Mouse (Mus musculus): ENCODE results near the gene Ist1. TPM values are rescaled to one million over a fixed set of nuclear protein-coding genes. Genes with fewer than 3 reads are reported as not detected.

Ist1 gene
- 177 and 190 TPM in 2 replicates for polyA plus RNA-seq (2015; fragmentation: Nextera tagmentation; extraction: Ambion mirVana)

DNA sequence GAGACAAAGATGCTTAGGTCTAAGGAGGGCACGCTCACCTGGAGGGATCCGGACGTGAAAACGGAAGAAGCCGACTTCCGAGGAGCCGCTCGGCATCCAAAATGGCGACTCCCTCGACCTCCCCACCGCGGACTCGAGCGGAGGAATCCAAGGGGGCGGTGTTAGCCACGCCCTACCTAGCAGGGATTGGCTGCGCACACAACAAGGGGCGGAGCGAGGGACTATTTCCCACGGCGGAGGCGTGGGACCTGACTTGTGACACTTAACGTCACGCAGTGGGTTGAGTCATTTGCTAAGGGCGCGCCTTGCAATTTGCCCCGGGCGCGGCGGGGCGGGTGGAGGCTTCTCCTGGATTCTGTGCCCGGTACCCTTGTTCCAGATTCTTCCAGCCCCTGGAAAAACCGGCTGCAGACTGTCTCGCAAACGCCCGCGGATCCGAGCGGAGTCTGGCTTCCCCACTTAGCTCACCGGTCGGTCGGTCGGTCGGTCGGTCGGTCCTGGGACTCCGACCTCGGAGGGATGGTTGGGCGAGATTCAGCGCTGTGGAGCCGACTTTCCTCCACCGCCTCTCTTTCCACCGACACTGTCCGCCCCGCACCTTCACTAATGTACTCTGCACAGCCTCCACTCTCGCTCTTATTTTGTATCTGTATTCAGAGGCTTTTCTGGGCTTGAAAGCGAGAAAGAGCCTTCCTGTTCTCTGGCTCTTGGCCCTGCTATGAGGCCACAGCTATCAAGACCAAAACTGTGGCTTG, at the start of gene Ist1:
TSS of gene Ist1 (minus strand) at position 115 of the 755 bp plus-strand sequence.
- ATAC-seq (ENCODE audit: low read depth), result peak; percentile 98
- Histone ChIP-seq H3K27me3 (no peaks in the 10 kb centered on the region), H3K36me3 (no peaks in the 10 kb centered on the region), H3K4me1 (replicated peaks) (peaks cover 30% of the 10 kb centered on the region), H3K4me2 (peak within 1 kb of the TSS; percentile 83), H3K27ac (replicated peaks) (peak within 1 kb of the TSS; percentile 87), H3K9ac (peak within 1 kb of the TSS; percentile 99), H3K4me3 (peak within 1 kb of the TSS; percentile 82), H3K9me3 (no peaks in the 10 kb centered on the region)
- WGBS, result under 1% methylated on average over 57 of the region's 57 CpGs

- Histone ChIP-seq H3K4me2 (peak overlapping the region; percentile 86), H3K9ac (peak overlapping the region; percentile 98), H3K9me3 (no peaks in the 10 kb centered on the region), H3K36me3 (peaks cover 19% of the 10 kb centered on the region), H3K4me1 (replicated peaks) (peaks cover 20% of the 10 kb centered on the region), H3K4me3 (peak overlapping the region; percentile 99), H3K27me3 (no peaks in the 10 kb centered on the region), H3K27ac (replicated peaks) (peak overlapping the region; percentile 38; the same call in 1 of the 2 replicates)
- no peak for ATAC-seq (ENCODE audit: low read depth)
- WGBS, result 79% methylated on average over 1 of the region's 1 CpGs
These were observed 45.0 kb upstream of the Ist1 start for GRCm38 (mm10) chr8:109738049-109738380.

GRCm38 (mm10) chr8:109737237-109738048, 44.4 kb upstream of the Ist1 start, which contains the start of gene Atxn1l:
TSS of gene Atxn1l (minus strand) at chr8:109737739.
- WGBS, result under 1% methylated on average over 47 of the region's 59 CpGs
- H3K9ac ChIP-seq, result peak within 1 kb of the TSS; percentile 98

GRCm38 (mm10) chr8:109736819-109737218, 43.8 kb upstream of the Ist1 start:
- Histone ChIP-seq H3K27me3 (no peaks in the 10 kb centered on the region), H3K9me3 (no peaks in the 10 kb centered on the region), H3K4me3 (peak overlapping the region; percentile 99), H3K4me2 (peak overlapping the region; percentile 86), H3K36me3 (peaks cover 31% of the 10 kb centered on the region), H3K4me1 (replicated peaks) (peaks cover 20% of the 10 kb centered on the region), H3K27ac (replicated peaks) (0 out of 2 replicates have a peak overlapping the region, but pooled peaks have one; percentile 14), H3K9ac (peak overlapping the region; percentile 98)
- WGBS, result 12% methylated on average over 8 of the region's 8 CpGs
- ATAC-seq (ENCODE audit: low read depth), result peak; percentile 52; the same call in 1 of the 2 replicates

More at GRCm38 (mm10) chr8:109737237-109738048, 44.4 kb upstream of the Ist1 start, which contains the start of gene Atxn1l:
- H3K9me3 ChIP-seq, result no peaks in the 10 kb centered on the region
- H3K27me3 ChIP-seq, result no peaks in the 10 kb centered on the region
- peaks cover 20% of the 10 kb centered on the region for H3K4me1 ChIP-seq (replicated peaks)
- H3K4me2 ChIP-seq, result peak within 1 kb of the TSS; percentile 86
- peak within 1 kb of the TSS; percentile 38; the same call in 1 of the 2 replicates for H3K27ac ChIP-seq (replicated peaks)
- peak within 1 kb of the TSS; percentile 99 for H3K4me3 ChIP-seq
- peaks cover 25% of the 10 kb centered on the region for H3K36me3 ChIP-seq
- ATAC-seq (ENCODE audit: low read depth), result peak; percentile 91

- Histone ChIP-seq H3K4me1 (replicated peaks) (peaks cover 20% of the 10 kb centered on the region), H3K4me2 (no peak overlapping the region), H3K9ac (no peak overlapping the region), H3K27me3 (no peaks in the 10 kb centered on the region), H3K4me3 (no peak overlapping the region), H3K9me3 (no peaks in the 10 kb centered on the region), H3K36me3 (peaks cover 58% of the 10 kb centered on the region), H3K27ac (replicated peaks) (no peak overlapping the region)
- WGBS, result 82% methylated on average over 3 of the region's 3 CpGs
- no peak for ATAC-seq (ENCODE audit: low read depth)
These were observed 41.0 kb upstream of the Ist1 start for GRCm38 (mm10) chr8:109734018-109734417.

- Histone ChIP-seq H3K9ac (no peak overlapping the region), H3K9me3 (no peaks in the 10 kb centered on the region), H3K4me2 (no peak overlapping the region), H3K36me3 (peaks cover 85% of the 10 kb centered on the region), H3K4me3 (no peak overlapping the region), H3K4me1 (replicated peaks) (peaks cover 9% of the 10 kb centered on the region), H3K27me3 (no peaks in the 10 kb centered on the region), H3K27ac (replicated peaks) (no peak overlapping the region)
- WGBS, result 65% methylated on average over 3 of the region's 3 CpGs
- no peak for ATAC-seq (ENCODE audit: low read depth)
These were observed 38.0 kb upstream of the Ist1 start for GRCm38 (mm10) chr8:109731012-109731411.

DNA sequence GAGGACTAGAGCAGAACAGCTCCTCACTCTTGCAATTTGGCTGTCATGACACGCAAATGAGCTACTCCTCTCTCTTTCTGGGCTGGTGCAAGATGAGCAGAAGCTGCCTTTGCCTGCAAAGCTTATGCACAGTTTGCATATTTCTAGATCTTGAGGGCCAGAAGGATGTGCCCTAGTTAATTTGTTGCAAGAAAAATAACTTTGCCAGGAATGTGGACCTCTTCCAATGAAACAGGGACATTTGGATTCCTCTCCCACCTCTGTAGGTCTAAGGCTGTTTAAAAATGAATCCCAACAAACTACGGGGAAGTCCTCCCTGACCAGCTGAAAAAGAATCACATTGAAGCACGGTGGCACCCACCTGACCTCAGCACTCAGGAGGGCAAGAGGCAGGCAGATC, 32.0 kb upstream of the Ist1 start:
- Histone ChIP-seq H3K27me3 (no peaks in the 10 kb centered on the region), H3K4me1 (replicated peaks) (no peaks in the 10 kb centered on the region), H3K4me3 (no peak overlapping the region), H3K4me2 (no peak overlapping the region), H3K9me3 (no peaks in the 10 kb centered on the region), H3K27ac (replicated peaks) (no peak overlapping the region), H3K36me3 (peaks cover 95% of the 10 kb centered on the region), H3K9ac (no peak overlapping the region)
- no peak for ATAC-seq (ENCODE audit: low read depth)
- WGBS, result 90% methylated on average over 3 of the region's 3 CpGs

- WGBS, result 98% methylated on average over 5 of the region's 5 CpGs
- H3K9me3 ChIP-seq, result no peaks in the 10 kb centered on the region
- H3K4me1 ChIP-seq (replicated peaks), result no peaks in the 10 kb centered on the region; the same call in 1 of the 2 replicates
- ATAC-seq (ENCODE audit: low read depth), result no peak
- H3K27ac ChIP-seq (replicated peaks), result no peak overlapping the region
- H3K4me2 ChIP-seq, result no peak overlapping the region
- no peak overlapping the region for H3K9ac ChIP-seq
- H3K27me3 ChIP-seq, result no peaks in the 10 kb centered on the region
- H3K4me3 ChIP-seq, result no peak overlapping the region
- peaks cover 96% of the 10 kb centered on the region for H3K36me3 ChIP-seq
These were observed 21.9 kb upstream of the Ist1 start for GRCm38 (mm10) chr8:109714961-109715360.

DNA sequence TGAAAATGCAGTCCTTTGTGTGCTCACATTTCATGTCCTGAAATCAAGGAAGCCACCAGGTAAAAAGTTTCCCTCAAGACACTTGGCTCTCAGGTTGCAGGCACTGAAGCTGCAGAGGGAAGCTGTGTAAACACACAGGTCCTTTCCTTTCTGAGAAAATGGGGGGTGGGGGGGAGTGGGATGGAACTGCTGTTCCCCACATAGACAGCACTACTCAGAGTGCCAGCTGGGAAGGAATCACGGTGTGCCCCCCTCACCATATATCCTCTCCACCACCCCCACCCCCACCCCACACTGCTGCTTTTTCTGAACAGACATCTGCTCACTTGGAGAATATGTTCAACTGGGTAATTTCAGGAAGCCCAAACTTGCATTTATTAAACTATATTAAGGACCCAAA, 19.5 kb upstream of the Ist1 start:
- WGBS, result 91% methylated on average over 1 of the region's 1 CpGs

GRCm38 (mm10) chr8:109707921-109708320, 14.9 kb upstream of the Ist1 start:
- no peak for ATAC-seq (ENCODE audit: low read depth)
- peaks cover 36% of the 10 kb centered on the region for H3K4me1 ChIP-seq (replicated peaks)
- WGBS, result 95% methylated on average over 4 of the region's 4 CpGs
- peaks cover 10% of the 10 kb centered on the region for H3K27me3 ChIP-seq
- peak overlapping the region; percentile 91 for H3K4me2 ChIP-seq
- no peak overlapping the region for H3K4me3 ChIP-seq
- peak overlapping the region; percentile 32 for H3K9ac ChIP-seq
- no peaks in the 10 kb centered on the region for H3K9me3 ChIP-seq
- peaks cover 49% of the 10 kb centered on the region for H3K36me3 ChIP-seq
- H3K27ac ChIP-seq (replicated peaks), result no peak overlapping the region

More for the DNA sequence above, 19.5 kb upstream of the Ist1 start:
- Histone ChIP-seq H3K27me3 (no peaks in the 10 kb centered on the region), H3K4me2 (no peak overlapping the region), H3K9ac (no peak overlapping the region), H3K4me1 (replicated peaks) (peaks cover 15% of the 10 kb centered on the region), H3K9me3 (no peaks in the 10 kb centered on the region), H3K4me3 (no peak overlapping the region), H3K27ac (replicated peaks) (no peak overlapping the region), H3K36me3 (peaks cover 91% of the 10 kb centered on the region)
- no peak for ATAC-seq (ENCODE audit: low read depth)

DNA sequence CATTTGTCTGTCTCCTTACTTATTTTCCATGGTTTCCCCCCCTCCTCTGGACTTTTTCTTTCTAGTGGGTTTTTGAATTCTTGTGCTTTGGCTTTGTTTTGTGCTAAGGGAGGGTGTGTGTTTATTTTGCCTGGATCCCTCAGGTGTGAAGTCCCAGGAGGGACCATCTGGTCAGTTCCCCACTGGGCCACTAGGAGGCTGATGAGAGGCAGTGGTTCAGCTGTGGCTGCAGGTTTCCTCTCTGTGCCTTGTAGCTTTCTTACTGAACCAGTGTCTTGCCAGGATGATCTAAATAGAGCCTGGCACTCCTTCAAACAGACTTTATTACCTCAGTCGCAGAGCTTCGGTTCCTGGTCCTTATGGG, 13.8 kb upstream of the Ist1 start:
- 13% methylated on average over 2 of the region's 2 CpGs for WGBS
- Histone ChIP-seq H3K4me2 (peak overlapping the region; percentile 91), H3K4me1 (replicated peaks) (peaks cover 36% of the 10 kb centered on the region), H3K36me3 (peaks cover 38% of the 10 kb centered on the region), H3K9me3 (no peaks in the 10 kb centered on the region), H3K27me3 (peaks cover 15% of the 10 kb centered on the region), H3K9ac (peak overlapping the region; percentile 100), H3K4me3 (peak overlapping the region; percentile 95), H3K27ac (replicated peaks) (no peak overlapping the region)
- ATAC-seq (ENCODE audit: low read depth), result peak; percentile 47; the same call in 1 of the 2 replicates

Data from neural tube, embryonic 13.5 days (tissue).